Mouse (Mus musculus): ENCODE results near the gene Cox11. TPM values are rescaled to one million over a fixed set of nuclear protein-coding genes. Genes with fewer than 3 reads are reported as not detected.

The Cox11 gene
- polyA plus RNA-seq, 2 experiments: 16.0 to 17.4 TPM

- ATAC-seq (ENCODE audit: insufficient read depth) (no peak), DNase-seq (ENCODE audit: low read depth in 3 of 3, low spot score in 3 of 3) (no peak)
- H3K4me2 ChIP-seq (ENCODE audit: low read depth): no peak overlapping the region
- no peak overlapping the region for H3K4me3 ChIP-seq (ENCODE audit: insufficient read depth in 1 of 2, low read depth in 2 of 2, low read length in 2 of 2)
- H3K9me3 ChIP-seq (ENCODE audit: control insufficient read depth, low read length): no peaks in the 10 kb centered on the region
- no peak overlapping the region for H3K27ac ChIP-seq
- no peaks in the 10 kb centered on the region for H3K36me3 ChIP-seq (replicated peaks; ENCODE audit: control insufficient read depth, insufficient read depth, low read depth)
- WGBS (ENCODE audit: insufficient replicate concordance): 56% methylated on average over 1 of the region's 1 CpGs
- TF ChIP-seq EP300 (IDR thresholded peaks at IDR 0.05; ENCODE audit: low read depth): no peak
- no peak for TF ChIP-seq CTCF (IDR thresholded peaks at IDR 0.05; ENCODE audit: low read depth)
- no peaks in the 10 kb centered on the region for H3K27me3 ChIP-seq (ENCODE audit: control insufficient read depth, insufficient read depth, low read length)
- no peaks in the 10 kb centered on the region for H3K4me1 ChIP-seq (replicated peaks; ENCODE audit: control insufficient read depth in 2 of 2, insufficient read depth in 2 of 2, low read length in 1 of 2)
- no peak overlapping the region for H3K9ac ChIP-seq (replicated peaks)
Observed at GRCm38 (mm10) chr11:90625174-90625573, 12.8 kb upstream of the Cox11 start.

GRCm38 (mm10) chr11:90627751-90628150, 10.2 kb upstream of the Cox11 start:
- Histone ChIP-seq H3K27ac (no peak overlapping the region), H3K36me3 (replicated peaks; ENCODE audit: control insufficient read depth, insufficient read depth, low read depth) (no peaks in the 10 kb centered on the region), H3K27me3 (ENCODE audit: control insufficient read depth, insufficient read depth, low read length) (no peaks in the 10 kb centered on the region), H3K9ac (replicated peaks) (no peak overlapping the region), H3K4me1 (replicated peaks; ENCODE audit: control insufficient read depth in 2 of 2, insufficient read depth in 2 of 2, low read length in 1 of 2) (no peaks in the 10 kb centered on the region), H3K4me2 (ENCODE audit: low read depth) (no peak overlapping the region), H3K9me3 (ENCODE audit: control insufficient read depth, low read length) (no peaks in the 10 kb centered on the region), H3K4me3 (ENCODE audit: insufficient read depth in 1 of 2, low read depth in 2 of 2, low read length in 2 of 2) (no peak overlapping the region)
- WGBS (ENCODE audit: insufficient replicate concordance): 60% methylated on average over 1 of the region's 1 CpGs
- DNase-seq (ENCODE audit: low read depth in 3 of 3, low spot score in 3 of 3) (no peak), ATAC-seq (ENCODE audit: insufficient read depth) (no peak)
- TF ChIP-seq EP300 (IDR thresholded peaks at IDR 0.05; ENCODE audit: low read depth) (no peak), CTCF (IDR thresholded peaks at IDR 0.05; ENCODE audit: low read depth) (no peak)

GRCm38 (mm10) chr11:90632480-90632879, 5.5 kb upstream of the Cox11 start:
- Histone ChIP-seq H3K4me1 (replicated peaks; ENCODE audit: control insufficient read depth in 2 of 2, insufficient read depth in 2 of 2, low read length in 1 of 2) (peaks cover 3 to 4% of the 10 kb centered on the region in 2 experiments; a peak in 2 of 4 replicates), H3K4me3 (ENCODE audit: insufficient read depth in 1 of 2, low read depth in 2 of 2, low read length in 2 of 2) (no peak overlapping the region), H3K27me3 (ENCODE audit: control insufficient read depth, insufficient read depth, low read length) (no peaks in the 10 kb centered on the region), H3K27ac (no peak overlapping the region), H3K9me3 (ENCODE audit: control insufficient read depth, low read length) (no peaks in the 10 kb centered on the region), H3K36me3 (replicated peaks; ENCODE audit: control insufficient read depth, insufficient read depth, low read depth) (no peaks in the 10 kb centered on the region), H3K9ac (replicated peaks) (no peak overlapping the region), H3K4me2 (ENCODE audit: low read depth) (no peak overlapping the region)
- 79% methylated on average over 2 of the region's 2 CpGs for WGBS (ENCODE audit: insufficient replicate concordance)
- TF ChIP-seq EP300 (IDR thresholded peaks at IDR 0.05; ENCODE audit: low read depth): no peak
- TF ChIP-seq CTCF (IDR thresholded peaks at IDR 0.05; ENCODE audit: low read depth): no peak
- no peak for ATAC-seq (ENCODE audit: insufficient read depth)
- no peak for DNase-seq (ENCODE audit: low read depth in 3 of 3, low spot score in 3 of 3)

- Histone ChIP-seq H3K27ac (no peak overlapping the region), H3K4me3 (ENCODE audit: insufficient read depth in 1 of 2, low read depth in 2 of 2, low read length in 2 of 2) (no peak overlapping the region), H3K9ac (replicated peaks) (no peak overlapping the region), H3K9me3 (ENCODE audit: control insufficient read depth, low read length) (no peaks in the 10 kb centered on the region), H3K4me2 (ENCODE audit: low read depth) (no peak overlapping the region), H3K4me1 (replicated peaks; ENCODE audit: control insufficient read depth in 2 of 2, insufficient read depth in 2 of 2, low read length in 1 of 2) (peaks cover 4 to 6% of the 10 kb centered on the region in 2 experiments; a peak in 3 of 4 replicates), H3K36me3 (replicated peaks; ENCODE audit: control insufficient read depth, insufficient read depth, low read depth) (no peaks in the 10 kb centered on the region), H3K27me3 (ENCODE audit: control insufficient read depth, insufficient read depth, low read length) (no peaks in the 10 kb centered on the region)
- ATAC-seq (ENCODE audit: insufficient read depth): no peak
- no peak for DNase-seq (ENCODE audit: low read depth in 3 of 3, low spot score in 3 of 3)
- WGBS (ENCODE audit: insufficient replicate concordance): 75% methylated on average over 3 of the region's 3 CpGs
- no peak for TF ChIP-seq CTCF (IDR thresholded peaks at IDR 0.05; ENCODE audit: low read depth)
- no peak for TF ChIP-seq EP300 (IDR thresholded peaks at IDR 0.05; ENCODE audit: low read depth)
Observed at GRCm38 (mm10) chr11:90634661-90635060, 3.3 kb upstream of the Cox11 start.

GRCm38 (mm10) chr11:90638312-90638830, 398 bp downstream of the Cox11 start:
- WGBS (ENCODE audit: insufficient replicate concordance): under 1% methylated on average over 51 of the region's 54 CpGs
- Histone ChIP-seq H3K4me2 (ENCODE audit: low read depth) (peak overlapping the region; percentile 76), H3K27me3 (ENCODE audit: control insufficient read depth, insufficient read depth, low read length) (no peaks in the 10 kb centered on the region), H3K27ac (peak overlapping the region; percentile 85), H3K4me1 (replicated peaks; ENCODE audit: control insufficient read depth in 2 of 2, insufficient read depth in 2 of 2, low read length in 1 of 2) (peaks cover 4 to 13% of the 10 kb centered on the region in 2 experiments; a peak in 3 of 4 replicates), H3K36me3 (replicated peaks; ENCODE audit: control insufficient read depth, insufficient read depth, low read depth) (peaks cover 24% of the 10 kb centered on the region), H3K9ac (replicated peaks) (peak overlapping the region; percentile 97), H3K4me3 (ENCODE audit: insufficient read depth in 1 of 2, low read depth in 2 of 2, low read length in 2 of 2) (peak overlapping the region; percentile 84 to 100), H3K9me3 (ENCODE audit: control insufficient read depth, low read length) (no peaks in the 10 kb centered on the region)
- TF ChIP-seq CTCF (IDR thresholded peaks at IDR 0.05; ENCODE audit: low read depth): no peak; the same call in 1 of the 2 replicates
- TF ChIP-seq EP300 (IDR thresholded peaks at IDR 0.05; ENCODE audit: low read depth): no peak
- ATAC-seq (ENCODE audit: insufficient read depth) (peak; percentile 70), DNase-seq (ENCODE audit: low read depth in 3 of 3, low spot score in 3 of 3) (peak; percentile 33 to 55 (median 42))

Data from liver, embryonic 14.5 days (tissue).